Mouse (Mus musculus): Measurements from ENCODE around the gene Gja1.

The Gja1 gene

GRCm38 (mm10) chr10:56415894-56416570 lies 38.9 kb downstream of the Gja1 start:
- DNase-seq (ENCODE audit: low spot score) = no peak

GRCm38 (mm10) chr10:56422518-56422917 lies 45.4 kb downstream of the Gja1 start:
- no peak for DNase-seq (ENCODE audit: low spot score)

GRCm38 (mm10) chr10:56425016-56425798 lies 48.1 kb downstream of the Gja1 start:
- DNase-seq (ENCODE audit: low spot score) = no peak

GRCm38 (mm10) chr10:56426369-56426768 lies 49.2 kb downstream of the Gja1 start:
- no peak for DNase-seq (ENCODE audit: low spot score)

- no peak for DNase-seq (ENCODE audit: low spot score)
These were observed 50.3 kb downstream of the Gja1 start for GRCm38 (mm10) chr10:56427382-56427781.

- no peak for DNase-seq (ENCODE audit: low spot score)
These were observed 50.7 kb downstream of the Gja1 start for GRCm38 (mm10) chr10:56427827-56428226.

- DNase-seq (ENCODE audit: low spot score) = no peak
These were observed 51.9 kb downstream of the Gja1 start for GRCm38 (mm10) chr10:56429011-56429410.

- DNase-seq (ENCODE audit: low spot score) = no peak
These were observed 54.7 kb downstream of the Gja1 start for GRCm38 (mm10) chr10:56431600-56432389.

- no peak for DNase-seq (ENCODE audit: low spot score)
These were observed 55.2 kb downstream of the Gja1 start for GRCm38 (mm10) chr10:56432390-56432709.

GRCm38 (mm10) chr10:56437290-56437689 lies 60.2 kb downstream of the Gja1 start:
- no peak for DNase-seq (ENCODE audit: low spot score)

GRCm38 (mm10) chr10:56439638-56440037 lies 62.5 kb downstream of the Gja1 start:
- DNase-seq (ENCODE audit: low spot score) = no peak

GRCm38 (mm10) chr10:56444457-56444856 lies 67.3 kb downstream of the Gja1 start:
- DNase-seq (ENCODE audit: low spot score) = no peak

GRCm38 (mm10) chr10:56449030-56449429 lies 71.9 kb downstream of the Gja1 start:
- DNase-seq (ENCODE audit: low spot score) = no peak
